Mouse (Mus musculus) hindbrain, embryonic 15.5 days (tissue): ENCODE results near the gene Abcf3. TPM values are rescaled to one million over a fixed set of nuclear protein-coding genes. Genes with fewer than 3 reads are reported as not detected.

ENCODE experiments used
- ATAC-seq: fragments of 200-750 bp; cut with Nextera tagmentation; 2 replicates; pipeline ENCODE4 v1.8.0; 2017; ENCODE audit warnings: low read depth, moderate number of reproducible peaks, moderate TSS enrichment; ENCODE audit not compliant: low FRiP score
- H3K27ac ChIP-seq: fragments of 300-500 bp; sonication (generic); replicated peaks from 2 replicates; pipeline ENCODE4 v1.5.1; 2015; ENCODE audit warnings: mild to moderate bottlenecking, inconsistent platforms
- H3K27me3 ChIP-seq: fragments of 300-500 bp; sonication (generic); 2 replicates; pipeline ENCODE4 v1.6.1; 2015; ENCODE audit warnings: control low read depth, inconsistent platforms
- H3K36me3 ChIP-seq: fragments of 300-500 bp; sonication (generic); 2 replicates; pipeline ENCODE4 v1.6.1; 2015; ENCODE audit warnings: control low read depth, inconsistent platforms
- H3K4me1 ChIP-seq: fragments of 300-500 bp; sonication (generic); replicated peaks from 2 replicates; pipeline ENCODE4 v1.6.1; 2015; ENCODE audit warnings: control low read depth, inconsistent platforms
- H3K4me2 ChIP-seq: fragments of 300-500 bp; sonication (generic); 2 replicates; pipeline ENCODE4 v1.6.1; 2015; ENCODE audit warnings: moderate library complexity, mild to moderate bottlenecking, inconsistent platforms
- H3K4me3 ChIP-seq: fragments of 300-500 bp; sonication (generic); 2 replicates; pipeline ENCODE4 v1.5.1; 2015; ENCODE audit warnings: mild to moderate bottlenecking, inconsistent platforms
- H3K9ac ChIP-seq: fragments of 300-500 bp; sonication (generic); 2 replicates; pipeline ENCODE4 v1.6.1; 2015; ENCODE audit warnings: inconsistent platforms
- H3K9me3 ChIP-seq: fragments of 300-500 bp; sonication (generic); 2 replicates; pipeline ENCODE4 v1.6.1; 2016; ENCODE audit warnings: control low read depth, inconsistent platforms
- WGBS: fragments of 180-500 bp; shearing (Covaris S2); methylation state at CpG from one replicate; pipeline ENCODE4 v1.1.7; 2015; 5-methylcytosine and 5-hydroxymethylcytosine counted together
- polyA plus RNA-seq: library from polyadenylated mRNA; unstranded; fragments of >200 nt; fragmentation: Nextera tagmentation; extraction: Ambion mirVana; gene quantifications from 2 replicates; pipeline ENCODE4 v1.2.1, GENCODE M21; 2015

Abcf3 gene
- polyA plus RNA-seq, 1 experiment from 2014 or later = 81.7 TPM

- H3K4me3 ChIP-seq = peak overlapping the region; percentile 60
- H3K4me1 ChIP-seq = peaks cover 19% of the 10 kb centered on the region
- H3K9ac ChIP-seq = peak overlapping the region; percentile 63
- H3K36me3 ChIP-seq = peaks cover 54% of the 10 kb centered on the region
- 52% methylated on average over 9 of the region's 9 CpGs for WGBS
- no peaks in the 10 kb centered on the region for H3K27me3 ChIP-seq
- no peaks in the 10 kb centered on the region for H3K9me3 ChIP-seq
- H3K27ac ChIP-seq = no peak overlapping the region; the same call in 1 of the 2 replicates
- ATAC-seq = no peak
- peak overlapping the region; percentile 70 for H3K4me2 ChIP-seq
Measured at GRCm38 (mm10) chr16:20549161-20549560, 784 bp downstream of the Abcf3 start.

DNA sequence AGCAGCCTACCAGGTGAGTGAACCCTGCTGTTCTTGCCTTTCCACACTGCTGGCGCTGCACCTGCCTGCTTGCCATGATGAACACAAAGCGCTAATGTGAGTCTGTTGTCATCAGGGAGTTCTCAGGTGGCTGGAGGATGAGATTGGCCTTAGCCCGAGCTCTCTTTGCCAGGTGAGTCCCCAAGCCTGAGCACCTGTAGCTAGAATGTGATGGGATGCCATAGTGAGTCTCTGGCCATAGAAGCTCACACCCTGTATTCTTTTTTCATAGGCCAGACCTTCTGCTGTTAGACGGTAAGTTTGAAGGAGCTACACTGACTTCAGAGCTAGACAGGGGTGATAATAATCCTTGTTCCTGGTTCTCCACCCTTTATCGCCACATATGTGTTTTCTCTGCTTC lies 3.3 kb downstream of the Abcf3 start:
- H3K4me2 ChIP-seq = no peak overlapping the region
- H3K4me1 ChIP-seq = peaks cover 19% of the 10 kb centered on the region
- peaks cover 54% of the 10 kb centered on the region for H3K36me3 ChIP-seq
- no peaks in the 10 kb centered on the region for H3K9me3 ChIP-seq
- 94% methylated on average over 5 of the region's 5 CpGs for WGBS
- H3K27me3 ChIP-seq = no peaks in the 10 kb centered on the region
- no peak overlapping the region for H3K9ac ChIP-seq
- no peak for ATAC-seq
- H3K4me3 ChIP-seq = no peak overlapping the region
- H3K27ac ChIP-seq = no peak overlapping the region

GRCm38 (mm10) chr16:20552594-20552993 lies 4.2 kb downstream of the Abcf3 start:
- H3K36me3 ChIP-seq = peaks cover 57% of the 10 kb centered on the region
- 95% methylated on average over 1 of the region's 1 CpGs for whole genome bisulfite sequencing
- H3K9ac ChIP-seq = no peak overlapping the region

GRCm38 (mm10) chr16:20555000-20555399 lies 6.6 kb downstream of the Abcf3 start:
- ATAC-seq = no peak
- H3K27ac ChIP-seq = no peak overlapping the region
- H3K27me3 ChIP-seq = no peaks in the 10 kb centered on the region
- peaks cover 79% of the 10 kb centered on the region for H3K36me3 ChIP-seq
- H3K9me3 ChIP-seq = no peaks in the 10 kb centered on the region
- H3K4me1 ChIP-seq = peaks cover 1% of the 10 kb centered on the region; the same call in 1 of the 2 replicates
- no peak overlapping the region for H3K4me2 ChIP-seq
- H3K9ac ChIP-seq = no peak overlapping the region
- H3K4me3 ChIP-seq = no peak overlapping the region
- 92% methylated on average over 6 of the region's 6 CpGs for WGBS

More at GRCm38 (mm10) chr16:20552594-20552993, 4.2 kb downstream of the Abcf3 start:
- Histone ChIP-seq H3K9me3 (no peaks in the 10 kb centered on the region), H3K4me3 (no peak overlapping the region), H3K4me2 (no peak overlapping the region), H3K4me1 (peaks cover 17% of the 10 kb centered on the region), H3K27ac (no peak overlapping the region), H3K27me3 (no peaks in the 10 kb centered on the region)
- no peak for ATAC-seq

- no peak overlapping the region for H3K4me2 ChIP-seq
Measured at GRCm38 (mm10) chr16:20557381-20557780, 9.0 kb downstream of the Abcf3 start.

GRCm38 (mm10) chr16:20565075-20565474 lies 16.7 kb downstream of the Abcf3 start:
- Histone ChIP-seq H3K9me3 (no peaks in the 10 kb centered on the region), H3K27ac (no peak overlapping the region), H3K4me3 (no peak overlapping the region), H3K27me3 (no peaks in the 10 kb centered on the region), H3K4me1 (no peaks in the 10 kb centered on the region), H3K36me3 (peaks cover 32% of the 10 kb centered on the region), H3K4me2 (no peak overlapping the region), H3K9ac (no peak overlapping the region)
- ATAC-seq = no peak
- 50% methylated on average over 1 of the region's 1 CpGs for WGBS

More at GRCm38 (mm10) chr16:20557381-20557780, 9.0 kb downstream of the Abcf3 start:
- Histone ChIP-seq H3K4me3 (no peak overlapping the region), H3K9me3 (no peaks in the 10 kb centered on the region), H3K27me3 (no peaks in the 10 kb centered on the region), H3K27ac (no peak overlapping the region), H3K4me1 (no peaks in the 10 kb centered on the region), H3K9ac (no peak overlapping the region), H3K36me3 (peaks cover 82% of the 10 kb centered on the region)
- 86% methylated on average over 7 of the region's 7 CpGs for WGBS
- ATAC-seq = no peak

DNA sequence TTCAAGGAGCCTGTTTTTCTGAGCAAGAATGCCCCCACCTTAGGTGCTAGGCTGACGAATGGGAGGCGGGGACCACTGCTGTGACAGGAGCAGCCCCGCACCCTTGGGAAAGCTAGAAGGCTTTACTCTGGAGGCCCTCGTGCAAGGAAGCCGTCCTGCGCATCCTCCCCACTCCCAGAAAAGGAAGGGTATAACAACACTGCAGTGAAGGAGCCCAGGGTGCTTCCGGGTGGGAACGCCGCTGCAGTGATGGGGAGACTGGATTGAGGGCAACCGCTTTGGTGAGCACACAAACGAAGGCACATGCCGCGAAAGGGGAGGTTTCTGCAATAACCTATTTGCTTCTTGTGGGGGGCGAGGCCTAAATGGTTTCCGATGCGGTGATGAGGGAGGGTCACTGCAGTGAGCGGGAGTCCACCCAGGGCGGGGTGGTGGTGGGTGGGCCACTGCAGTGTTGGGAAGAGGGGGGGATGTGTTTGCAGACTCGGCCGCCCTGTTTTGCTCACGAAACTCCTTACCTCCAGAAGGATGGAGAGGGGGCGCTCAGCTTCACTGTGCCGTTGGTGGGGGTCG lies 41.1 kb downstream of the Abcf3 start, which contains the start of gene Vwa5b2:
TSS of gene Vwa5b2 (plus strand) at position 106 of the 573 bp plus-strand sequence.
- peaks cover 36% of the 10 kb centered on the region for H3K27me3 ChIP-seq
- ATAC-seq = peak; percentile 87

DNA sequence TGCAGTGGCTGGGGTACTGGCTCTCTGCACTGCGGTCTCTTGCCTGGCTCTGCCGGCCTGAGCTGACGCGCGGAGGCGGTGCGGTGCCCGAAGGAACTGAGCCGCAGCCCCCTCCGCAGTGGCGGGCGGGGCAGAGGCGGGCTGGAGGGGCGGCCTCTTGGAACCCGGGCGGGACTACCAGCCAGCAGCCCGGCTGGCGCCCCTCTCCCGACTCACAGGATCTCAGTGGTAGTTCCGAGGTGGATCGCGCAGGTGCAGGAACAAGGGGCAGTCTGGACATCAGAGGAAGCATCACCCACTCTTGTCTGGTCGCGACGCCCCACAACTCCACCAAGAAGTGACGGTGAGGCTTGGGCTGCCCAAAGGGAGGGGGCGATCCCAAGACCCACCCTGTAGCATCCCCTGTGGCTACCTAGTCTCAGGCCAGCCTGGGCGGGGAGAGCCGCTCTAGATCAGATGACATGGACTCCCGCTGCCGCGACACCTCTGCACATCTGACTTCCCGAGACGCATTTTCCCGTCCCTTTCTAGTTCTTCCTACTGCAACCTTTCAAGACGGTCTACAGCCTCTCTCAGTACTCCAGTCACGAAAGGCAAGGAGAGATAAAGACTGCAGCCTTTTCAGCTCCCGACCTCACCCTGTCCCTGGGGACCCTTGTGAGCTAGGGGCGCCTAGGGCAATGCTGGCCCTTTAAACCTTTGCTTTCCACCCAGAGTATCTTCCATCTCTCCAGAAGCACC lies 41.7 kb downstream of the Abcf3 start:
- H3K27ac ChIP-seq = peak overlapping the region; percentile 79
- H3K36me3 ChIP-seq = 0 out of 2 replicates have a peak, but pooled peaks cover under 1% of the 10 kb centered on the region
- ATAC-seq = peak; percentile 91
- H3K9me3 ChIP-seq = no peaks in the 10 kb centered on the region
- H3K4me3 ChIP-seq = peak overlapping the region; percentile 54
- peaks cover 22% of the 10 kb centered on the region for H3K4me1 ChIP-seq
- H3K27me3 ChIP-seq = peaks cover 36% of the 10 kb centered on the region
- under 1% methylated on average over 38 of the region's 39 CpGs for WGBS
- peak overlapping the region; percentile 88 for H3K4me2 ChIP-seq
- peak overlapping the region; percentile 52 for H3K9ac ChIP-seq

More for the DNA sequence above, 41.1 kb downstream of the Abcf3 start, which contains the start of gene Vwa5b2:
- peak within 1 kb of the TSS; percentile 54 for H3K4me3 ChIP-seq
- peak within 1 kb of the TSS; percentile 88 for H3K4me2 ChIP-seq
- H3K4me1 ChIP-seq = peaks cover 22% of the 10 kb centered on the region
- H3K9ac ChIP-seq = peak within 1 kb of the TSS; percentile 52
- peak within 1 kb of the TSS; percentile 79 for H3K27ac ChIP-seq
- H3K36me3 ChIP-seq = no peaks in the 10 kb centered on the region
- WGBS = 1% methylated on average over 24 of the region's 24 CpGs
- no peaks in the 10 kb centered on the region for H3K9me3 ChIP-seq

DNA sequence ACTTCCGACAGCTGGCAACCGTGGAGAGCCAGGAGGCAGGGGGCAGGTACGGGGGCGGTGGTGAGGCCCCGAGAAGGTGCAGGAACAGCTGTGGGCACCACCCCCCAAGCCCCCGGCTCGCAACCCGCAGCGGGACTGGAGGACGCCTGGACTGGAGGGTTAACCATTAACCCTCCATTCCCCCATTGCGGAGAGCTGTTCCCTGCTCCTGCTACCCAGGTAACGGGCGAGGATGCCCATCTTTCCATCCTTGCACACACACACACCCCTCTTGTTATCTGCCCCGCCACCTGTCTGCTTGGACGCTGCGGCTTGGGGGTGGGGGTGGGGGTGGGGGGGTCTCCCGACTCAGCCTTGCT lies 42.3 kb downstream of the Abcf3 start:
- H3K27me3 ChIP-seq = peaks cover 36% of the 10 kb centered on the region
- H3K4me3 ChIP-seq = peak overlapping the region; percentile 54
- peak overlapping the region; percentile 79 for H3K27ac ChIP-seq
- H3K4me2 ChIP-seq = peak overlapping the region; percentile 88
- peak overlapping the region; percentile 52 for H3K9ac ChIP-seq
- 2% methylated on average over 17 of the region's 17 CpGs for WGBS
- H3K36me3 ChIP-seq = 0 out of 2 replicates have a peak, but pooled peaks cover 3% of the 10 kb centered on the region
- H3K9me3 ChIP-seq = no peaks in the 10 kb centered on the region
- ATAC-seq = 0 out of 2 replicates have a peak, but pooled peaks have one; percentile 24
- peaks cover 22% of the 10 kb centered on the region for H3K4me1 ChIP-seq

DNA sequence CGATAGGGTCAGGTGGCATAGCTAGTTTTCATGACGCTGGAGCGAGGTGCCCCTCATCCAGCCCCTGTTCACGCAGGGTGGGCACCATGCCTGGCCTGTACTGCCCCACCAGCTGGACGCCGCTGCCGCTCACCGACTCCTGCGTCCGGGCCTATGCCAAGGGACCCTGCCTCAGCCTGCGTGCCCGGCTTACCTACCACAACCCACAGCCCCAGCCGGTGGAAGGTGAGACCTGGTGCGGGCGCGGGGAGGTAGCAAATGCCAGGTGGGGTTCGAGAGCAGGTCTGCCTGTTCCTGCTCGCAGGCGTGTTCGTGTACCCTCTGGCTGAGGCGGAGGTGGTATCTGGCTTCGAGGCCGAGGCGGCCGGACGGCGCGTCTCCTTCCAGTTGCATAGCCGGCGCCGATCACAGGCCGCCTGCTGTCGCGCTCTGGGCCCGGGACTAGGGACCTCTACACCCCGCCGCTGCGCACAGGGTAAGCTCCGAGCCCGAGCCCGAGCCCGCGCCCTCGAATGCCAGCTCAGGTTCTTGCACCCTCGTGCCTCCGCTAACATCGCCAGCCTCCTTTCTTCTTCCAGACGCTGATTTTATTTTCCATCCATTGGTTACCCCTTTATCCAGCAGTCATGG lies 42.8 kb downstream of the Abcf3 start:
- peak overlapping the region; percentile 52; the same call in 1 of the 2 replicates for H3K9ac ChIP-seq
- peak overlapping the region; percentile 54 for H3K4me3 ChIP-seq
- H3K27me3 ChIP-seq = peaks cover 36% of the 10 kb centered on the region
- no peaks in the 10 kb centered on the region for H3K9me3 ChIP-seq
- H3K36me3 ChIP-seq = 0 out of 2 replicates have a peak, but pooled peaks cover 3% of the 10 kb centered on the region
- WGBS = 6% methylated on average over 48 of the region's 48 CpGs
- H3K4me1 ChIP-seq = peaks cover 22% of the 10 kb centered on the region
- peak overlapping the region; percentile 88 for H3K4me2 ChIP-seq
- 0 out of 2 replicates have a peak, but pooled peaks have one; percentile 0 for ATAC-seq
- H3K27ac ChIP-seq = no peak overlapping the region

DNA sequence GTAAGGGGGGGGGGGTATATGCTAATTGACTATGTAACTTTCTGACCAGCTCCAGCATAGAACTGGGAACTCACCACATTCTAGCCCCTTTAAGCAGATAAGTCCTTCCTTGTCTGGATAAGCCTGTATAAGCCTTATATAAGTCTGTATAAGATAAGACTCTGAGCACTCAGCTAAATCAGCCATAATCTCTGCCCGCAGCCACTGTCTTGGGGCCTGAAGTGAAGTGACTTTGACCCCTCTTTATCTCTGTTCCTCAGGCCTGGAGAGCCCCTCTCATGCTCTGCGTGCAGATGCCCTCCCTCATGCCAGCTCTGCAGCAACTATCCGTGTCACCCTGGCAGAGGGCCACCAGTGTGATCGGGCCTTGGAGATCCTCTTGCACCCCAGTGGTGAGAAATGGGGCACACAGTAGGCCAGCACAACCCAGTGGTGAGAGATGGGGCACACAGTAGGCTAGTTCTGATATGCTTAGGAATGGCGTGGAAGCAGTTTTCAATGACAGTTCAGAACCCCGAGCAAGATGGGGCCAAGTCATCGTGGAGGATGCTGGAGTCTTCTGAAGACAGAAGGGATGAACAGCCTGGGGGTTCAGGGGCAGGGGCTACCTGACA lies 46.8 kb downstream of the Abcf3 start:
- Histone ChIP-seq H3K9ac (no peak overlapping the region), H3K4me1 (peaks cover 12% of the 10 kb centered on the region), H3K36me3 (0 out of 2 replicates have a peak, but pooled peaks cover 3% of the 10 kb centered on the region), H3K4me2 (no peak overlapping the region), H3K27me3 (peaks cover 30% of the 10 kb centered on the region), H3K4me3 (no peak overlapping the region), H3K27ac (no peak overlapping the region), H3K9me3 (no peaks in the 10 kb centered on the region)
- ATAC-seq = no peak
- 84% methylated on average over 7 of the region's 7 CpGs for WGBS
